Mouse (Mus musculus): ENCODE results near the gene Porcn. TPM values are rescaled to one million over a fixed set of nuclear protein-coding genes. Genes with fewer than 3 reads are reported as not detected.

Porcn gene
- polyA plus RNA-seq, 1 experiment from 2014 or later, result 10.4 TPM

GRCm38 (mm10) chrX:8167716-8168647, 38.3 kb downstream of the Porcn start:
- Histone ChIP-seq H3K9ac (no peak overlapping the region), H3K36me3 (ENCODE audit: insufficient read depth) (0 out of 2 replicates have a peak, but pooled peaks cover 10% of the 10 kb centered on the region), H3K27me3 (ENCODE audit: insufficient read depth, low read length) (no peaks in the 10 kb centered on the region), H3K9me3 (ENCODE audit: low read depth, low read length) (no peaks in the 10 kb centered on the region), H3K4me3 (ENCODE audit: low read depth, low read length) (no peak overlapping the region), H3K4me2 (no peak overlapping the region), H3K4me1 (ENCODE audit: insufficient read depth) (no peaks in the 10 kb centered on the region), H3K27ac (ENCODE audit: low read depth) (no peak overlapping the region)
- WGBS, result 93% methylated on average over 10 of the region's 10 CpGs
- ATAC-seq (ENCODE audit: insufficient read depth) (no peak), DNase-seq (no peak)
- no peak for TF ChIP-seq CTCF (IDR thresholded peaks at IDR 0.05; ENCODE audit: low read depth)

DNA sequence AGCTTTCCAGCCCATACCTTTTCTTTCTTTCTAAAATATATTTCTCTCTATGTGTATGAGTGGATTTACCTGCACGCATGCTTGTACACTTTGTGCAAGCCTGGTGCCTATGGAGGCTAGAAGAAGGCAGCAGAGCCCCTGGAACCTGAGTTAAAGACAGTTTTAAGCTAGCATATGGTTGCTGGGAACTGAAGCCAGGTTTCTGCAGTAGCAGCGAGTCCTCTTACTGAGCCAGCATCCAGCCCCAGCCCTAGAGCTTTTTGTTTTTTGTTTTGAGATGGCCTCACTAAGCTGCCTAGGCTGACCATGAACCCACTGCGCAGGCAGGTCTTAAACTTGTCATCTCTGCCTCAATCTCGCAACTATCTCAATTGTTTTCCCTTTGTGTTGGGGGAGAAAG, 41.9 kb downstream of the Porcn start:
- Histone ChIP-seq H3K36me3 (ENCODE audit: insufficient read depth) (0 out of 2 replicates have a peak, but pooled peaks cover 7% of the 10 kb centered on the region), H3K4me1 (ENCODE audit: insufficient read depth) (no peaks in the 10 kb centered on the region), H3K4me2 (no peak overlapping the region), H3K4me3 (ENCODE audit: low read depth, low read length) (no peak overlapping the region), H3K27ac (ENCODE audit: low read depth) (no peak overlapping the region), H3K9ac (no peak overlapping the region), H3K27me3 (ENCODE audit: insufficient read depth, low read length) (no peaks in the 10 kb centered on the region), H3K9me3 (ENCODE audit: low read depth, low read length) (no peaks in the 10 kb centered on the region)
- 88% methylated on average over 4 of the region's 4 CpGs for WGBS
- no peak for TF ChIP-seq CTCF (IDR thresholded peaks at IDR 0.05; ENCODE audit: low read depth)
- DNase-seq (no peak), ATAC-seq (ENCODE audit: insufficient read depth) (no peak)

GRCm38 (mm10) chrX:8163076-8163475, 43.2 kb downstream of the Porcn start:
- Histone ChIP-seq H3K27ac (ENCODE audit: low read depth) (no peak overlapping the region), H3K4me1 (ENCODE audit: insufficient read depth) (no peaks in the 10 kb centered on the region), H3K9me3 (ENCODE audit: low read depth, low read length) (no peaks in the 10 kb centered on the region), H3K36me3 (ENCODE audit: insufficient read depth) (no peaks in the 10 kb centered on the region), H3K9ac (no peak overlapping the region), H3K27me3 (ENCODE audit: insufficient read depth, low read length) (no peaks in the 10 kb centered on the region), H3K4me2 (no peak overlapping the region), H3K4me3 (ENCODE audit: low read depth, low read length) (no peak overlapping the region)
- peak; percentile 12 for DNase-seq
- WGBS, result 76% methylated on average over 5 of the region's 5 CpGs
- no peak for TF ChIP-seq CTCF (IDR thresholded peaks at IDR 0.05; ENCODE audit: low read depth)
- no peak for ATAC-seq (ENCODE audit: insufficient read depth)

- ATAC-seq (ENCODE audit: insufficient read depth), result peak; percentile 95
- Histone ChIP-seq H3K4me2 (peak within 1 kb of the TSS; percentile 83), H3K9me3 (ENCODE audit: low read depth, low read length) (no peaks in the 10 kb centered on the region), H3K36me3 (ENCODE audit: insufficient read depth) (peaks cover 37% of the 10 kb centered on the region), H3K4me1 (ENCODE audit: insufficient read depth) (no peaks in the 10 kb centered on the region), H3K27me3 (ENCODE audit: insufficient read depth, low read length) (no peaks in the 10 kb centered on the region), H3K27ac (ENCODE audit: low read depth) (peak within 1 kb of the TSS; percentile 98), H3K4me3 (ENCODE audit: low read depth, low read length) (peak within 1 kb of the TSS; percentile 64), H3K9ac (peak within 1 kb of the TSS; percentile 84)
- peak; percentile 90 for DNase-seq
- no peak for TF ChIP-seq CTCF (IDR thresholded peaks at IDR 0.05; ENCODE audit: low read depth)
- 11% methylated on average over 48 of the region's 65 CpGs for WGBS
Measured at GRCm38 (mm10) chrX:8145153-8145991, 61.0 kb downstream of the Porcn start, which contains the start of gene Rbm3. TSS of gene Rbm3 (minus strand) at chrX:8145880.

Other genes with a start within 250 kb of the Porcn start
- 1.1 and 1.6 TPM in 2 replicates for gene Gata1, start 228.5 kb downstream of the Porcn start, polyA plus RNA-seq (2014; fragmentation: Nextera tagmentation; extraction: Ambion mirVana)
- gene Glod5, start 188.0 kb downstream of the Porcn start, polyA plus RNA-seq (2014; fragmentation: Nextera tagmentation; extraction: Ambion mirVana), result not detected in 2 replicates
- 71.6 and 74.3 TPM in 2 replicates for gene Suv39h1, start 131.8 kb downstream of the Porcn start, polyA plus RNA-seq (2014; fragmentation: Nextera tagmentation; extraction: Ambion mirVana)
- gene Was, start 116.0 kb downstream of the Porcn start, polyA plus RNA-seq (2014; fragmentation: Nextera tagmentation; extraction: Ambion mirVana), result 0.43 and 0.60 TPM in 2 replicates
- 20.8 and 21.8 TPM in 2 replicates for gene Wdr13, start 73.6 kb downstream of the Porcn start, polyA plus RNA-seq (2014; fragmentation: Nextera tagmentation; extraction: Ambion mirVana)
- 589 and 659 TPM in 2 replicates for gene Rbm3, start 60.6 kb downstream of the Porcn start, polyA plus RNA-seq (2014; fragmentation: Nextera tagmentation; extraction: Ambion mirVana)
- 12.4 and 12.6 TPM in 2 replicates for gene Tbc1d25, start 30.3 kb downstream of the Porcn start, polyA plus RNA-seq (2014; fragmentation: Nextera tagmentation; extraction: Ambion mirVana)
- 29.5 and 30.5 TPM in 2 replicates for gene Ebp, start 13.0 kb downstream of the Porcn start, polyA plus RNA-seq (2014; fragmentation: Nextera tagmentation; extraction: Ambion mirVana)
- gene Ftsj1, start 45.9 kb upstream of the Porcn start, polyA plus RNA-seq (2014; fragmentation: Nextera tagmentation; extraction: Ambion mirVana), result 52.9 and 53.7 TPM in 2 replicates
- 92.9 and 105 TPM in 2 replicates for gene Slc38a5, start 64.6 kb upstream of the Porcn start, polyA plus RNA-seq (2014; fragmentation: Nextera tagmentation; extraction: Ambion mirVana)
- gene Ssxb10, start 120.9 kb upstream of the Porcn start, polyA plus RNA-seq (2014; fragmentation: Nextera tagmentation; extraction: Ambion mirVana), result not detected in 2 replicates
- gene Ssxb9, start 160.5 kb upstream of the Porcn start, polyA plus RNA-seq (2014; fragmentation: Nextera tagmentation; extraction: Ambion mirVana), result not detected in 2 replicates
- gene Ssxb1, start 206.8 kb upstream of the Porcn start, polyA plus RNA-seq (2014; fragmentation: Nextera tagmentation; extraction: Ambion mirVana), result not detected in 2 replicates

All from lung, embryonic 14.5 days (tissue).